Mouse (Mus musculus): ENCODE measurements around the gene Prkcz. TPM values are rescaled to one million over a fixed set of nuclear protein-coding genes. Genes with fewer than 3 reads are reported as not detected.
A peak's percentile ranks its signal among the peaks of the same experiment; 100 is the strongest.
"Not testable (repeated sequence)": the region's sequence is repeated elsewhere in the genome, so short reads cannot be mapped to it uniquely, and the experiment has no call there.

Gene Prkcz
- polyA plus RNA-seq, 1 experiment from 2014 or later = 9.3 TPM

DNA sequence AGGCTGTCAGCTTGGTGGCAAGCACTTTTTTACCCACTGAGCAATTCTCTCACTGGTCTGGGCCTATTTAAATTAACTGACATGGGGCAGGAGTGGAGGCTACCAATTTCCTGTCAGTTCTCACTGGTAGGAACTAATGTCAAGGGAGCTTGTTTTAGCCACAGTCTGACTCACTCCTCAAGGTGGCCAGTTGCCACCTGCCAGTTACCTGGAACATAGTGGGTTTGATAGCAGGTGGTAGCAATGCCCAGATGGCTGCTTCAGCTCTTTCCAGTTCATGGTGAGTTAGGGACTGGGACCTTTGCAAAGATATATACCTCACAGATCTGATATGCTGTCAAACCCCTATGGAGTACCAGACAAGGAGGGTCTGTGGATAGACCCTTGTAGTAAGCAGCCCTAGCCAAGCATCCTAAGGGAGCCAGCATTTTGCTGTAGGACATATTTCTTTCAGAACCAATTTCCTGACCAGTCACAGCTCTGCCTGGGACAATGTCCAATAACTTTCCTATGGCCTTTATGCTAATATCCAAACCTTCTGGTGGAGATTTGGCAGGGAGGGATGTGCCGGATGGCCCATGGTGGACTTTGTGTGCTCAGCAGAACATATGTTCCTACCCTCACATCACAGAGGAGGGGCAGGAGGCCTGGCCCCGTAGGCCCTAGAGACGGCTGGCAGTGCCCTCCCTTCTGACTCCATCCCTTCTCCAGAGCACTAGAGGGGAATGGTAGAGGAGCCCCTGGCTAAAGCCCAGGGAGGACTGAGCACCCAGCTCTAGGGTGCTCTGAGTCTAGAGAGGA, 96.4 kb downstream of the Prkcz start:
- Histone ChIP-seq H3K4me1 (peaks cover 36% of the 10 kb centered on the region), H3K9me3 (replicated peaks) (no peaks in the 10 kb centered on the region), H3K27ac (peak overlapping the region; percentile 58), H3K4me3 (no peak overlapping the region), H3K36me3 (peaks cover 5% of the 10 kb centered on the region; the same call in 1 of the 2 replicates), H3K27me3 (ENCODE audit: low read depth, poor library complexity, severe bottlenecking) (no peaks in the 10 kb centered on the region)
- WGBS = 84% methylated on average over 3 of the region's 3 CpGs
- no peak for DNase-seq (ENCODE audit: low spot score)

DNA sequence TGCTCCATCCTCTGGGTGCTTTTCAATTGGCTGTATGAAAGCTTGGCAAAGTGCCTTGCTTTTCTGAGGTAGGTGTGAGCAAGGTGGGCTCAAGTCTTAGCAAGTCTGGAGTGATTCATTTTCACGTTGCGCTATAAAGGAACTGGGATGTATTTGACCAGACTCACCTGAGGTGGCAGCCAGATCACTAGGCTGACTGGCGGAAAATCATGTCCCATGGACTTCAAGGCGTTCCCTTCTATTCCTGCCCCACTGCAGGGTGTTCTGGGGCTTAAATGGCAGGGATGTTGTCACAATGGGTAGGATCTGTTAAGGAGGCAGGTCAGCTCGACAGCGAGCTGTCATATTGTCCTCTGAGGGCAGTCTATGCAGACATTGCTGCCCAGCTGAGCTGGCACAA, 108.9 kb downstream of the Prkcz start:
- 92% methylated on average over 6 of the region's 6 CpGs for WGBS
- Histone ChIP-seq H3K27ac (no peak overlapping the region), H3K9me3 (replicated peaks) (no peaks in the 10 kb centered on the region), H3K36me3 (peaks cover 40% of the 10 kb centered on the region), H3K4me1 (peaks cover 37% of the 10 kb centered on the region), H3K27me3 (ENCODE audit: low read depth, poor library complexity, severe bottlenecking) (no peaks in the 10 kb centered on the region), H3K4me3 (no peak overlapping the region)
- no peak for DNase-seq (ENCODE audit: low spot score)

DNA sequence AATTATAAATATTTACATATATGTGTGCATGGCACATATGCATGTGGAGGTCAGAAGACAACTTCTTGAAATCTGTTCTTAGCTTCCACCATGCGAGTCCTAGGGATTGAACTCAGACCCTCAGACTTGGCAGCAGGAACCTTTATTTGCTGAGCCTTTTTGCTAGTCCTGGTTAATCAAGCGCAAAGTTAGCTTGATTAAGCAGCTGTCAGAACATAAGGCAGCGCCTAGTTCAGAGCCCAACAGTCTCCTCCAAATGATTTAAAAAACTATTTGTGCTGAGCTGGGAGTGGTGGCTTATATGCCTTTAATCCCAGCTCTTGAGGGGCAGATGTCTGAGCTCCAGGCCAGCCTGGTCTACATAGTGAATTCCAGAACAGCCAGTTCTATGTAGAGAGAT, 110.0 kb downstream of the Prkcz start:
- no peaks in the 10 kb centered on the region for H3K27me3 ChIP-seq (ENCODE audit: low read depth, poor library complexity, severe bottlenecking)
- peak overlapping the region; percentile 98; the same call in 1 of the 2 replicates for H3K27ac ChIP-seq
- DNase-seq (ENCODE audit: low spot score) = no peak
- WGBS = 90% methylated on average over 3 of the region's 3 CpGs
- H3K4me3 ChIP-seq = peak overlapping the region; percentile 80
- H3K36me3 ChIP-seq = peaks cover 31% of the 10 kb centered on the region
- peaks cover 44% of the 10 kb centered on the region for H3K4me1 ChIP-seq
- H3K9me3 ChIP-seq (replicated peaks) = no peaks in the 10 kb centered on the region

DNA sequence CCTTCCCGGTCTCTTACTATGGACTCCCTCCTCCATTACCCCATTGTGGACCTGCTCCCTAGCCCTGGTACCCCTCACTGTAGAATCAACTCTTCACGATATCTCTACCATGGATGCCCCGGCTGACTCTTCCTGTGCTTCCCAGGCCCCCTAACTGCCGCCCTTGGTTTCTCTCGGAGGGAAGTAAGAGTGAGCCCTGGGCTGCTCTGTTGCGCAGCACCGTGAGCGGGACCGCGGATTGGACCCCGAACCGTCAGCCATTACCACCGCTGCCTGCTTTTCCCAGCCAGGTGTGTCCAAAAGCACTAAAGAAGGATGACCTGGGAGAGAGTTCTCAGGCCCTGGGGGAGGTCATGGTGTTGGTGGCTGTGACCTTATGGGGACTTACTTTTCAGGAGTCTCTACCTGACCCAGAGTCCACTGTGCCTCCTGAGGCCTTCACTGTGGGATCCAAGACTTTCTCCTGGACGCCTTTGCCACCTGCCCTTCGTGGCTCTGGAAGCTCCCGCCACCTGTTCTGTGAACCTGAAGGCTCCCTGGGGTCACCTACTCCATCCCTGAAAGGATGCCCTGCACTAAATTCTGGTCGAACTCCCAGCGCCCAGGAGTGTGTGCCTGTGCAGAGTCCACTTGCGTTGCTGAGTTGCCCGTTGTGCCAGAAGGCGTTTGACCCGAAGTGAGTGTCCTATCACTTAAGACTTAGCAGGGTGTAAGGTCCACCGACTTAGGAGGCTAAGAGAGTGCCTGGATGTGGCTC, 110.6 kb downstream of the Prkcz start:
- DNase-seq (ENCODE audit: low spot score) = no peak
- Histone ChIP-seq H3K27me3 (ENCODE audit: low read depth, poor library complexity, severe bottlenecking) (no peaks in the 10 kb centered on the region), H3K4me1 (peaks cover 49% of the 10 kb centered on the region), H3K27ac (peak overlapping the region; percentile 98), H3K9me3 (replicated peaks) (no peaks in the 10 kb centered on the region), H3K4me3 (peak overlapping the region; percentile 80), H3K36me3 (peaks cover 26% of the 10 kb centered on the region)
- WGBS = 13% methylated on average over 23 of the region's 23 CpGs

DNA sequence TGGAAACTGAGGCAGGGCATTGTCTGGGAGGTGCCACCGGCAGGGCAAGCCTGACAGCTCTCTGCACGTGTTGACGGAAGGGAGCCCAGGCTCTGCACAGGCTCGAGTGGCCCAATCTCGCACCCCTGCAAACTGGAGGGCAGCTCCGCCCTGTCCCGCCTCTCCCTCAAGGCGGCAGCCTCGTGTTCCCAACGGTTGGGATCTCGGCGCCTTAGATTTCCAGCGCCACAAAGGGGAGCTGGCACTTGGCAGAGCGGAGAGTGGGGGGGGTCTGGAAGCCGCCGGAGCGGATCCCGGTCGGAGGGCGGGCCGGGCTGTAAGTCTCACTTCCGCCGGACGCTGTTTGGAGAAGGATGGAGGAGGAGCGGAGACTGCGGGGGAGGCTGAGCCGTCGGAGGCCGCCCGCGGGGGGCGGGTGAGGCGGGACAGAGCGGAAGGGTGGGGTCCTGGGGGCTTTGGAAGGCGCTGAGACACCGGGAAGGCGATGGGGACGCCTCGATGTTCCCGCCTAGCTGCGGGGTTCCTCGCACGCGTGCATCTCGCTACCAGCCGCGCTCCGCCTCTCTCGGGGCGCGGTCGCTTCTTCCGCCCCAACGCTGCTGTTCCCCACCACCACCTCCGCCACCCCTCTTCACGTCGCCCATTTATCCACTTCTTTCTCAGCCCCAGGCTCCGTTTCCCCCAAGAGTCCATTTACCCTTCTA, 111.4 kb downstream of the Prkcz start, which contains the start of gene Faap20:
TSS of gene Faap20 (plus strand) at position 155 of the 704 bp plus-strand sequence.
- peak; percentile 95 for DNase-seq (ENCODE audit: low spot score)
- under 1% methylated on average over 55 of the region's 58 CpGs for WGBS
- Histone ChIP-seq H3K27ac (peak within 1 kb of the TSS; percentile 98), H3K4me1 (peaks cover 49% of the 10 kb centered on the region), H3K36me3 (peaks cover 23% of the 10 kb centered on the region), H3K27me3 (ENCODE audit: low read depth, poor library complexity, severe bottlenecking) (no peaks in the 10 kb centered on the region), H3K9me3 (replicated peaks) (no peaks in the 10 kb centered on the region), H3K4me3 (peak within 1 kb of the TSS; percentile 80)

DNA sequence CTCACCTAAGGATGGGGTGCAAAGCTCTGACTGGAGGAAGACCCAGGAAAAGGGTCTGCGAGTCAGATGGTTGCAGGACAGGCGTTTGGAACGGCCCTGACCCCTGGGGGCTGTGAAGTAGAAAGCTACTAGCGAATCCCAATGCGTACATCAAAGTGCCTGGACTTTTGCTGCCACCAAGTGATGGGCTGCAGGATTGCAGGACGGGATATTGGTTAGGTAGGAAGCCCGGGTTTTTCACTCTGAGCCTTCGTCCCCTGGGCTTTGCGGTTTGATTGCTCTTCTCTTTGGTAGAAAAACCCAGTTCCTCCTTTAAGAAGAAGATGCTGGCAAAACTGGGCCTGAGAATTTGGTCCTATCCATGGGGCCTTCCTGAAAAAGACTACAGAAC, 111.9 kb downstream of the Prkcz start:
- Histone ChIP-seq H3K27me3 (ENCODE audit: low read depth, poor library complexity, severe bottlenecking) (no peaks in the 10 kb centered on the region), H3K36me3 (peaks cover 20% of the 10 kb centered on the region), H3K4me3 (peak overlapping the region; percentile 80), H3K4me1 (peaks cover 49% of the 10 kb centered on the region), H3K9me3 (replicated peaks) (no peaks in the 10 kb centered on the region), H3K27ac (peak overlapping the region; percentile 98)
- WGBS = 1% methylated on average over 9 of the region's 9 CpGs
- peak; percentile 94 for DNase-seq (ENCODE audit: low spot score)

DNA sequence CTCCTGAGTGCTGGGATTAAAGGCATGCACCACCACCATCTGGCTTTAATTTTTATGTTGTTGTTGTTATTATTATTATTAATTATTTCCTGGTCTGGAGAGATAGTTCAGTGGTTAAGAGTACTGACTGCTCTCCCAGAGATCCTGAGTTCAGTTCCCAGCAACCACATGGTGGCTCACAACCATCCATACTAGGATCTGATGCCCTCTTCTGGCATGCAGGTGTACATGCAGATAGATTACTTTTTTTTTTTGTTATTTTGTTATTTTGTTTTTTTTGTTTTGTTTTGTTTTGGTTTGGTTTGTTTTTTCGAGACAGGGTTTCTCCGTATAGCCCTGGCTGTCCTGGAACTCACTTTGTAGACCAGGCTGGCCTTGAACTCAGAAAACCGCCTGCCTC, 113.1 kb downstream of the Prkcz start:
- WGBS = 94% methylated on average over 3 of the region's 3 CpGs
- H3K36me3 ChIP-seq; H3K27ac ChIP-seq; H3K4me3 ChIP-seq; H3K9me3 ChIP-seq (replicated peaks); H3K27me3 ChIP-seq (ENCODE audit: low read depth, poor library complexity, severe bottlenecking); DNase-seq (ENCODE audit: low spot score): not testable (repeated sequence)
- H3K4me1 ChIP-seq = peaks cover 49% of the 10 kb centered on the region

DNA sequence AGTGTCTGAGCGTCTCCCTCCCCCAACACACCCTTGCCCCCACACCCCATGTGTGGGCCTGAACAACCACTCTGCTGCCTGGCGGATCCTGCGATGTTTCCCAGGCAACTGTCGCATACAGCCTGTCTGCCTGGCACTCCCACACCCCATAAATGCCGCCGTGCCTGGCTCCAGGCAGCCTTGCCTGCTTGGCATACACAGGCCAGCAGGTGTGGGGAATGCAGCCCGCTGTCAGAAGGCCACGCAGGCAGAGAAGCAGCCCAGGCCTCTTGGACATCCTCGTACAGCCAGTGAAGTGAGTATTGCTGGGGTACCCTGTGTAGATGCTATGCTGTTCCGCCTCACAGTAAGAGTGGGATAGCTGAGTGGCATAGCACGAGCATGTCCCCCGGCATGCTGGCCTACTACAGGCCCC, 114.5 kb downstream of the Prkcz start:
- Histone ChIP-seq H3K4me1 (peaks cover 42% of the 10 kb centered on the region), H3K36me3 (no peaks in the 10 kb centered on the region), H3K27ac (peak overlapping the region; percentile 40; the same call in 1 of the 2 replicates), H3K9me3 (replicated peaks) (no peaks in the 10 kb centered on the region), H3K27me3 (ENCODE audit: low read depth, poor library complexity, severe bottlenecking) (0 out of 2 replicates have a peak, but pooled peaks cover 8% of the 10 kb centered on the region), H3K4me3 (no peak overlapping the region)
- DNase-seq (ENCODE audit: low spot score) = no peak
- WGBS = 77% methylated on average over 12 of the region's 12 CpGs

DNA sequence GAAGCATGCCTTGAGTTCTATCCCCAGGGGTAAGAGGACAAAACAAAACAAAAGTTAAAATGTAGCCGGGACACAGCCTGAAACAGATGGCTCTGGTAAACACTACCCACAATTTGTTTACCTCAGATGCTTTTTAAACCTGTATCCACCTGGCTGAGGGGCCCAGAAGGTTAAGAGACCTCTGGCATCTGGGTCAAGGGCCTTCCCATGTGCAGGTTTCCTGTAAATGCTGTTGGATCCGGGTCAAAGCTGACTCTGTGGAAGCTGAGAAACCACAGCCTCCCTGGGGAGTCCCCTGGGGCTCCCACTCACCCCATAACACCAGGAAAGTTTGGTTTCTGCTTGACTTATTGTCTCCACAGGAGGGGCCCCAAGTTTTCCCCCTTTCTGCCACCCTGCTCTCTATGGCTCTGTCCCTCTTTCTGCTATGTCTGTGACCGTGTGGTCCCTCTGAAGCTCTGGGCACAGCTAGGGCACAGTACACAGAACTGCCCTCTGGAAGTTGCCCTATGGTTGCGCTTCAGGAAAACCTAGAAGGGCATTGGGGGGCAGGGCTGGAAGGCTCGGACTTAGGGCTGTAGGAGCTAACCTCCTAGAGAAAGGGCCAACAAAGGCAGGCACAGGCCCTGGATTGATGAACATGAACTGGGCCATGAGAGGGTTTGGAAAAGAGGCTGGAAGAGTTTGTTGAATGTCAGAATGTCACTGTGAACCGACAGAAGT, 115.2 kb downstream of the Prkcz start:
- no peak for DNase-seq (ENCODE audit: low spot score)
- no peaks in the 10 kb centered on the region for H3K36me3 ChIP-seq
- WGBS = 74% methylated on average over 6 of the region's 6 CpGs
- H3K27me3 ChIP-seq (ENCODE audit: low read depth, poor library complexity, severe bottlenecking) = 0 out of 2 replicates have a peak, but pooled peaks cover 10% of the 10 kb centered on the region
- H3K4me1 ChIP-seq = peaks cover 35% of the 10 kb centered on the region
- no peak overlapping the region for H3K4me3 ChIP-seq
- H3K9me3 ChIP-seq (replicated peaks) = no peaks in the 10 kb centered on the region
- peak overlapping the region; percentile 40 for H3K27ac ChIP-seq

DNA sequence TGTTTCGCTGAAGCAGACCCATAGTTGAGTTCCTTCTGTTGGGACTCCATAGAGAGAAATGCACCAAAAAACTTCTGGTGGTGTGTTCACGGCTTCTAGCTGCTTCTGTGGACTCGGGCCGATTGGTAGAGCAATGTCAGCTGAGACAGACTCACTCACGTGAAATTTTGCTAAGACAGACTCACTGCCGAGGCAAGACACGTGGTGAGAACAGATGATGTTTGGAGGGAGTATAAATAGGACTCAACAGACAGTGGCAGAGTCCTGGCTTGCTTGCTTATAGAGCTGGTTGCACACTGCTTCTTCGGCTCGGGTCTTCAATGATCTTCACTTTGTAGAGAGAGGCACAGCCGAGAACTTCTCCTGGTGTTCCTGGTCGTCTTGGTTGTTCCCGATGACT, 117.9 kb downstream of the Prkcz start:
- no peak overlapping the region for H3K27ac ChIP-seq
- peaks cover 23% of the 10 kb centered on the region for H3K4me1 ChIP-seq
- 90% methylated on average over 12 of the region's 12 CpGs for WGBS
- H3K4me3 ChIP-seq = no peak overlapping the region
- no peaks in the 10 kb centered on the region for H3K36me3 ChIP-seq
- H3K27me3 ChIP-seq (ENCODE audit: low read depth, poor library complexity, severe bottlenecking) = 0 out of 2 replicates have a peak, but pooled peaks cover 10% of the 10 kb centered on the region
- no peak for DNase-seq (ENCODE audit: low spot score)
- H3K9me3 ChIP-seq (replicated peaks) = no peaks in the 10 kb centered on the region

DNA sequence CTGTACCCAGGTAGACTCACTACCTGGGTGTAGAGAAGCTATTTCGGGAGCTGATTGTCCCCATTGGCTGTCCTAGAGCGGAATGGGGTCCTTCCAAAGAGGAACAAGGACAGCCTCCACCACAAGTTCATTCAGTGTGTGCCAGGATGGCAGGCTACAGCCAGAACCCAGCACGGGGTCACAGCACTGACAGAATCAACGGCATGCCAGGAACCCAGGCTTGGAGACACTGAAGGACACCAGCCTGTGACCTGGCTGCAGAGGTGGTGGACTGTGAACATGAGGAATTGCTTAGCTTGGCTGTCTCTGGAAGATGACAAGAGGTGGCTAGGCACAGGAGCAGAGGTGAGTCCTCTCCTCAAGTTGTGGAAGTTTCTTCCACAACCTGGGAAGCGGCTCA, 118.9 kb downstream of the Prkcz start:
- 0 out of 2 replicates have a peak, but pooled peaks cover 10% of the 10 kb centered on the region for H3K27me3 ChIP-seq (ENCODE audit: low read depth, poor library complexity, severe bottlenecking)
- no peak for DNase-seq (ENCODE audit: low spot score)
- H3K4me1 ChIP-seq = peaks cover 30% of the 10 kb centered on the region
- no peaks in the 10 kb centered on the region for H3K9me3 ChIP-seq (replicated peaks)
- H3K4me3 ChIP-seq = no peak overlapping the region
- H3K36me3 ChIP-seq = no peaks in the 10 kb centered on the region
- H3K27ac ChIP-seq = no peak overlapping the region
- WGBS = 90% methylated on average over 5 of the region's 5 CpGs

DNA sequence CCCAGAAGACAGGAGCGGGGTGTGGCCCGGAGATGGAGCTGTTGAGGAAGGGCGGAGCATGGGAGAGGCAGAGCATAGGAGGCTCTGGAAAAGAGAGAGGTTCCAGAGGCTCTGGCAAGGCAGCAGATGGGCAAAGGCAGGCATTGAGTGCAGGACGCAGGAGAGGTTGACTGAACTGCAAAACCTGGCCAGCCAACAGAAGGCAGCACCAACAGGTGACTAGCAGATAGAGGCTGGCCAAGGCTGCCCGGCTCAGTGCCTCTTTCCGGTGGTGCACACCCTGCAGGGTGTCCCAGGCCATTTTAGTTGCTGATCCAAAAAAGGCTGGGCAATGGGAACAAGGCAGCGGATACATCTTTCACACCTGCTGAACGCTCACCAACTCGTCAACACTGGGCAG, 119.4 kb downstream of the Prkcz start:
- DNase-seq (ENCODE audit: low spot score) = no peak
- Histone ChIP-seq H3K27me3 (ENCODE audit: low read depth, poor library complexity, severe bottlenecking) (0 out of 2 replicates have a peak, but pooled peaks cover 10% of the 10 kb centered on the region), H3K4me1 (peaks cover 34% of the 10 kb centered on the region), H3K9me3 (replicated peaks) (no peaks in the 10 kb centered on the region), H3K4me3 (no peak overlapping the region), H3K27ac (no peak overlapping the region), H3K36me3 (no peaks in the 10 kb centered on the region)
- WGBS = 76% methylated on average over 9 of the region's 9 CpGs
